Mouse (Mus musculus): Measurements from ENCODE around the gene D130052B06Rik.

DNA sequence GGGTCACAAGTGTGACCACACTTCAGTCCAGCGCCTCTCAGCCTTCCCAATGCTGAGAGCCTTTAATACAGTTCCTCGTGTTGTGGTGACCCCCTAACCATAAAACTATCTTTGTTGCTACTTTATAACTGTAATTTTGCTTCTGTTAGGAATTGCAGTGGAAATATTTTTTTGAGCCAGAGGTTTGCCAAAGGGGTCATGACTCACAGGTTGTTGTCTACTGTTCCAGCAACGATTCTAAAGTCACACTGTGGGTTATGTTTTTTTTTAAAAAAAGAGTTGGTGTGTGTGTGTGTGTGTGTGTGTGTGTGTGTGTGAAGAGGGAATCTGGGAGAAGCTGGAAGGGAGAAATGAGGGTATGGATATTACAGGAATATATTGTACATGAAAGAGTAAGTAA lies 56.1 kb downstream of the D130052B06Rik start:
- TF ChIP-seq CTCF (IDR thresholded peaks at IDR 0.05; ENCODE audit: extremely low read depth, insufficient read depth, insufficient read length, insufficient replicate concordance), result no peak
- TF ChIP-seq POLR2A (IDR thresholded peaks at IDR 0.05; ENCODE audit: low read depth, low read length), result no peak

Measured in spleen, adult 2 months (tissue).